In the genomic region with DNA sequence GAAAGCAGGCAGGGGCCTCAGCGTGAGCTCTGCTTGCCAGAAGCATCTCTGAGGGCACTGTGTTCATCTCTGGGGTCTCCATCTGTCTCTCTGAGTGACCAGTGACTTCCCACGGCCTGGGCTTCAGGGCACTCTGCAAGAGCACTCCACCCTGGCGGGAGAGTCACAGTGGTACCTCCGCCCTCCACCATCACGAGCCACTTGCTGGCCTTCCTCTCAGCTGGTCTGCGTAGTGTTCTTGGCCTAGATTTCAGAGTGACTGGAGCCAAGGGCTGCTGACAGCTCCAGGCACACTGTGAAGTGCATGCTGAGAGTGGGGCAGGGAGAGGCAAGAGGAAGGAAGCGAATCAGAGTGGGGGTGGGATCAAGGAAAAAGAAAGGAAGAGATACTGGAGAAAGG, we compare ENCODE assay signal across 9 mouse cellular contexts. TPM values are rescaled to one million over a fixed set of nuclear protein-coding genes. Genes with fewer than 3 reads are reported as not detected.
DNase-seq lines count a peak whose midpoint lies in the region; ATAC-seq lines count a peak whose summit lies in the region.
"Had no signal": no experiment of that assay in that cellular context is flagged by ENCODE, and none has a peak within 500 bp of the region (broad histone marks: within the 10 kb centered on the region; RNA-seq: fewer than 3 reads in every experiment).

No protein-coding gene starts in this region.

- 74% methylated on average over 7 of the region's 7 CpGs for WGBS in forebrain, embryonic 13.5 days
- 65% methylated on average over 7 of the region's 7 CpGs for WGBS in forebrain, embryonic 14.5 days
- WGBS in midbrain, embryonic 13.5 days = 70% methylated on average over 7 of the region's 7 CpGs
- 73% methylated on average over 7 of the region's 7 CpGs for WGBS in midbrain, embryonic 16.5 days
- WGBS in heart, embryonic 11.5 days (ENCODE audit: insufficient replicate concordance) = 30% methylated on average over 7 of the region's 7 CpGs

- no peaks in the 10 kb centered on the region for H3K27me3 ChIP-seq in forebrain, embryonic 13.5 days
- H3K27me3 ChIP-seq in forebrain, embryonic 14.5 days (replicated peaks; ENCODE audit: control insufficient read depth, insufficient read depth, low read length) = no peaks in the 10 kb centered on the region
- H3K27me3 ChIP-seq in midbrain, embryonic 13.5 days = no peaks in the 10 kb centered on the region
- H3K27me3 ChIP-seq in midbrain, embryonic 16.5 days (ENCODE audit: control insufficient read depth, insufficient read depth, low read depth, low read length) = no peaks in the 10 kb centered on the region
- H3K27me3 ChIP-seq in heart, embryonic 11.5 days (ENCODE audit: control insufficient read depth, insufficient read depth, low read length) = no peaks in the 10 kb centered on the region; the same call in 1 of the 2 replicates
- H3K27me3 ChIP-seq: lung, embryonic 15.5 days had no signal

- ATAC-seq in forebrain, embryonic 13.5 days = no peak
- no peak for ATAC-seq in forebrain, embryonic 14.5 days
- ATAC-seq in midbrain, embryonic 13.5 days = no peak
- ATAC-seq in midbrain, embryonic 16.5 days = no peak
- no peak for ATAC-seq in heart, embryonic 11.5 days (replicated peaks; ENCODE audit: insufficient number of reproducible peaks, low FRiP score, low TSS enrichment)
- no peak for ATAC-seq in activated CD4-positive, CD25-positive, alpha-beta regulatory T cell, adult 4 months

- H3K4me2 ChIP-seq in forebrain, embryonic 13.5 days = no peak overlapping the region
- H3K4me2 ChIP-seq in forebrain, embryonic 14.5 days (ENCODE audit: low read length) = no peak overlapping the region
- no peak overlapping the region for H3K4me2 ChIP-seq in midbrain, embryonic 13.5 days (replicated peaks)
- H3K4me2 ChIP-seq in midbrain, embryonic 16.5 days (ENCODE audit: low read length) = no peak overlapping the region
- no peak overlapping the region for H3K4me2 ChIP-seq in heart, embryonic 11.5 days
- H3K4me2 ChIP-seq: lung, embryonic 15.5 days had no signal

- no peak overlapping the region for H3K4me3 ChIP-seq in forebrain, embryonic 13.5 days
- H3K4me3 ChIP-seq in forebrain, embryonic 14.5 days (ENCODE audit: low read depth, low read length) = no peak overlapping the region
- no peak overlapping the region for H3K4me3 ChIP-seq in midbrain, embryonic 13.5 days (replicated peaks)
- no peak overlapping the region for H3K4me3 ChIP-seq in midbrain, embryonic 16.5 days (ENCODE audit: low read depth, low read length)
- no peak overlapping the region for H3K4me3 ChIP-seq in heart, embryonic 11.5 days (ENCODE audit: low read depth, low read length)
- H3K4me3 ChIP-seq: lung, embryonic 15.5 days had no signal

- DNase-seq in forebrain, embryonic 14.5 days (ENCODE audit: low spot score) = no peak
- peak; percentile 73 for DNase-seq in lung, postnatal 36 days
- no peak for DNase-seq in testis, postnatal 14 days (ENCODE audit: low spot score)

- H3K9me3 ChIP-seq in forebrain, embryonic 13.5 days (replicated peaks) = no peaks in the 10 kb centered on the region
- H3K9me3 ChIP-seq in forebrain, embryonic 14.5 days (replicated peaks; ENCODE audit: control insufficient read depth, low read length) = no peaks in the 10 kb centered on the region
- H3K9me3 ChIP-seq in midbrain, embryonic 13.5 days = no peaks in the 10 kb centered on the region
- H3K9me3 ChIP-seq in midbrain, embryonic 16.5 days (replicated peaks; ENCODE audit: control insufficient read depth, low read length, poor library complexity, severe bottlenecking) = no peaks in the 10 kb centered on the region
- no peaks in the 10 kb centered on the region for H3K9me3 ChIP-seq in heart, embryonic 11.5 days (replicated peaks; ENCODE audit: control insufficient read depth, low read length)
- H3K9me3 ChIP-seq: lung, embryonic 15.5 days had no signal

- H3K9ac ChIP-seq in forebrain, embryonic 13.5 days = peak overlapping the region; percentile 18; the same call in 1 of the 2 replicates
- H3K9ac ChIP-seq in forebrain, embryonic 14.5 days (ENCODE audit: low read length) = no peak overlapping the region
- peak overlapping the region; percentile 37; the same call in 1 of the 2 replicates for H3K9ac ChIP-seq in midbrain, embryonic 13.5 days (replicated peaks)
- H3K9ac ChIP-seq in midbrain, embryonic 16.5 days (ENCODE audit: low read depth, low read length) = no peak overlapping the region
- no peak overlapping the region for H3K9ac ChIP-seq in heart, embryonic 11.5 days (ENCODE audit: low read depth, low read length)
- H3K9ac ChIP-seq: lung, embryonic 15.5 days had no signal

- H3K4me1 ChIP-seq in forebrain, embryonic 13.5 days = peaks cover 72% of the 10 kb centered on the region
- peaks cover 42% of the 10 kb centered on the region for H3K4me1 ChIP-seq in forebrain, embryonic 14.5 days (ENCODE audit: control insufficient read depth, insufficient read depth, low read length)
- H3K4me1 ChIP-seq in midbrain, embryonic 13.5 days (replicated peaks) = peaks cover 78% of the 10 kb centered on the region
- H3K4me1 ChIP-seq in midbrain, embryonic 16.5 days (ENCODE audit: control insufficient read depth, insufficient read depth, low read length) = peaks cover 41% of the 10 kb centered on the region
- H3K4me1 ChIP-seq in heart, embryonic 11.5 days (ENCODE audit: control insufficient read depth, insufficient read depth, low read length) = peaks cover 42% of the 10 kb centered on the region

- H3K27ac ChIP-seq in forebrain, embryonic 13.5 days = no peak overlapping the region; the same call in 1 of the 2 replicates
- H3K27ac ChIP-seq in forebrain, embryonic 14.5 days (ENCODE audit: low read depth, low read length) = no peak overlapping the region
- no peak overlapping the region for H3K27ac ChIP-seq in midbrain, embryonic 13.5 days
- H3K27ac ChIP-seq in midbrain, embryonic 16.5 days (ENCODE audit: low read length) = no peak overlapping the region
- H3K27ac ChIP-seq in heart, embryonic 11.5 days (ENCODE audit: low read depth, low read length) = peak overlapping the region; percentile 4
- H3K27ac ChIP-seq: lung, embryonic 15.5 days had no signal

- no peaks in the 10 kb centered on the region; the same call in 1 of the 2 replicates for H3K36me3 ChIP-seq in forebrain, embryonic 13.5 days (ENCODE audit: poor library complexity, severe bottlenecking)
- H3K36me3 ChIP-seq in forebrain, embryonic 14.5 days (ENCODE audit: control insufficient read depth, insufficient read depth, low read length) = no peaks in the 10 kb centered on the region
- H3K36me3 ChIP-seq in midbrain, embryonic 13.5 days = no peaks in the 10 kb centered on the region
- no peaks in the 10 kb centered on the region for H3K36me3 ChIP-seq in midbrain, embryonic 16.5 days (ENCODE audit: control insufficient read depth, insufficient read depth, low read length)
- no peaks in the 10 kb centered on the region for H3K36me3 ChIP-seq in heart, embryonic 11.5 days (ENCODE audit: control insufficient read depth, insufficient read depth, low read length)
- H3K36me3 ChIP-seq: lung, embryonic 15.5 days had no signal

RNA-seq across cellular contexts. Expression of a gene that starts 31.1 kb away (rescaled TPM):
- 0.67 and 0.88 TPM in 2 replicates for polyA plus RNA-seq in forebrain, embryonic 13.5 days (2015; fragmentation: Nextera tagmentation; extraction: Ambion mirVana)
- 0.27 and 0.38 TPM in 2 replicates for polyA plus RNA-seq in forebrain, embryonic 14.5 days (2014; fragmentation: Nextera tagmentation; extraction: Ambion mirVana)
- polyA plus RNA-seq in midbrain, embryonic 13.5 days (2015; fragmentation: Nextera tagmentation; extraction: Ambion mirVana) = 0.23 and 0.58 TPM in 2 replicates
- polyA plus RNA-seq in midbrain, embryonic 16.5 days (2015; fragmentation: Nextera tagmentation; extraction: Ambion mirVana) = 0.14 and 0.29 TPM in 2 replicates
- polyA plus RNA-seq in heart, embryonic 11.5 days (2014; fragmentation: Nextera tagmentation; extraction: Ambion mirVana) = 0.11 and 0.20 TPM in 2 replicates
- polyA plus RNA-seq in activated CD4-positive, CD25-positive, alpha-beta regulatory T cell, adult 4 months (2017; shearing (Covaris generic)) = not detected

Comparison
In these comparisons a context has a peak if more than half of its experiments do, and no peak if none do; other contexts are left out.
1. H3K9ac ChIP-seq: peak in forebrain, embryonic 13.5 days (single experiment) and midbrain, embryonic 13.5 days (single experiment); none in forebrain, embryonic 14.5 days (single experiment), midbrain, embryonic 16.5 days (single experiment) and heart, embryonic 11.5 days (single experiment).